In genomic region chr8:12844347-12844950, GRCm38 (mm10) we compare ENCODE assay signal across 24 mouse cellular contexts. TPM values are rescaled to one million over a fixed set of nuclear protein-coding genes. Genes with fewer than 3 reads are reported as not detected.
DNase-seq lines count a peak whose midpoint lies in the region; ATAC-seq and TF ChIP-seq lines count a peak whose summit lies in the region.
"Had no signal": no experiment of that assay in that cellular context is flagged by ENCODE, and none has a peak within 500 bp of the region (broad histone marks: within the 10 kb centered on the region; RNA-seq: fewer than 3 reads in every experiment).

No protein-coding gene starts in this region.

- 92% methylated on average over 16 of the region's 16 CpGs for WGBS in heart, postnatal 0 days
- 89% methylated on average over 16 of the region's 16 CpGs for WGBS in heart, embryonic 10.5 days
- WGBS in hindbrain, postnatal 0 days, result 86% methylated on average over 16 of the region's 16 CpGs

- no peaks in the 10 kb centered on the region for H3K27me3 ChIP-seq in heart, postnatal 0 days (ENCODE audit: control insufficient read depth, insufficient read depth, low read length)
- no peaks in the 10 kb centered on the region for H3K27me3 ChIP-seq in heart, embryonic 10.5 days (ENCODE audit: insufficient read depth, poor library complexity, severe bottlenecking)
- no peaks in the 10 kb centered on the region for H3K27me3 ChIP-seq in hindbrain, postnatal 0 days (ENCODE audit: insufficient read depth, low read length)
- H3K27me3 ChIP-seq: heart, embryonic 12.5 days; heart, embryonic 15.5 days; kidney, embryonic 15.5 days; Patski had no signal

- no peak for TF ChIP-seq EP300 in heart, postnatal 0 days (IDR thresholded peaks at IDR 0.05; ENCODE audit: low read depth)

- peaks cover 95% of the 10 kb centered on the region for H3K36me3 ChIP-seq in heart, postnatal 0 days (replicated peaks; ENCODE audit: control insufficient read depth, insufficient read depth, low read length)
- H3K36me3 ChIP-seq in heart, embryonic 10.5 days, result peaks cover 80% of the 10 kb centered on the region
- peaks cover 47% of the 10 kb centered on the region for H3K36me3 ChIP-seq in hindbrain, postnatal 0 days (ENCODE audit: insufficient read depth, low read length)
- H3K36me3 ChIP-seq: G1E had no signal

- DNase-seq in cerebellum, adult 18-20 months, result peak; percentile 39 to 49
- DNase-seq in heart, postnatal 0 days (ENCODE audit: low spot score), result no peak
- DNase-seq in heart, embryonic 10.5 days (ENCODE audit: low spot score), result no peak
- DNase-seq in cerebellum, postnatal 10 days, result peak; percentile 23 to 31
- DNase-seq in hindbrain, postnatal 0 days (ENCODE audit: low spot score), result no peak
- no peak for DNase-seq in gastrocnemius, postnatal 10 days
- DNase-seq: adrenal gland, postnatal 10 days; adrenal gland, postnatal 36 days; B cell, adult 2 months; gastrocnemius, postnatal 36 days; heart, postnatal 14 days; heart, postnatal 4 days; kidney, adult 8-10 months had no signal

- H3K4me3 ChIP-seq in heart, postnatal 0 days (ENCODE audit: low read depth, low read length), result no peak overlapping the region
- H3K4me3 ChIP-seq in heart, embryonic 10.5 days, result no peak overlapping the region
- no peak overlapping the region for H3K4me3 ChIP-seq in hindbrain, postnatal 0 days (ENCODE audit: low read length)
- H3K4me3 ChIP-seq: heart, adult 2 months; heart, embryonic 12.5 days; heart, embryonic 15.5 days; kidney, embryonic 15.5 days had no signal

- H3K9me3 ChIP-seq in heart, postnatal 0 days (replicated peaks; ENCODE audit: control insufficient read depth, low read length), result no peaks in the 10 kb centered on the region
- H3K9me3 ChIP-seq in heart, embryonic 10.5 days, result no peaks in the 10 kb centered on the region
- H3K9me3 ChIP-seq in hindbrain, postnatal 0 days (ENCODE audit: low read length), result no peaks in the 10 kb centered on the region
- H3K9me3 ChIP-seq: G1E; heart, embryonic 12.5 days; heart, embryonic 15.5 days; kidney, embryonic 15.5 days had no signal

- H3K27ac ChIP-seq in heart, postnatal 0 days (ENCODE audit: low read depth), result no peak overlapping the region
- no peak overlapping the region for H3K27ac ChIP-seq in heart, embryonic 10.5 days
- no peak overlapping the region for H3K27ac ChIP-seq in hindbrain, postnatal 0 days
- H3K27ac ChIP-seq: heart, adult 2 months; heart, embryonic 15.5 days; hindbrain, embryonic 14.5 days; kidney, embryonic 15.5 days had no signal

- no peak for TF ChIP-seq CTCF in heart, postnatal 0 days (IDR thresholded peaks at IDR 0.05; ENCODE audit: low read depth)
- no peak for TF ChIP-seq CTCF in hindbrain, postnatal 0 days (IDR thresholded peaks at IDR 0.05; ENCODE audit: low read depth)

- no peak for ATAC-seq in cerebellum, adult (ENCODE audit: insufficient number of reproducible peaks, low FRiP score, low TSS enrichment)
- ATAC-seq in heart, postnatal 0 days (ENCODE audit: insufficient read depth, low read depth), result 0 out of 2 replicates have a peak, but pooled peaks have one; percentile 21
- no peak for ATAC-seq in hindbrain, postnatal 0 days
- ATAC-seq: forebrain, embryonic 14.5 days; intestine, postnatal 0 days; Patski had no signal

- H3K4me1 ChIP-seq in heart, postnatal 0 days (ENCODE audit: control insufficient read depth, insufficient read depth), result 0 out of 2 replicates have a peak, but pooled peaks cover 3% of the 10 kb centered on the region
- 0 out of 2 replicates have a peak, but pooled peaks cover 3% of the 10 kb centered on the region for H3K4me1 ChIP-seq in heart, embryonic 10.5 days
- H3K4me1 ChIP-seq in hindbrain, postnatal 0 days (ENCODE audit: insufficient read depth, low read length), result no peaks in the 10 kb centered on the region
- H3K4me1 ChIP-seq: heart, embryonic 12.5 days; heart, embryonic 15.5 days; kidney, embryonic 15.5 days had no signal

- H3K4me2 ChIP-seq in heart, postnatal 0 days (ENCODE audit: low read depth, low read length), result no peak overlapping the region
- H3K4me2 ChIP-seq in hindbrain, postnatal 0 days (ENCODE audit: low read depth, low read length), result no peak overlapping the region
- H3K4me2 ChIP-seq: heart, embryonic 12.5 days; heart, embryonic 15.5 days; hindbrain, embryonic 14.5 days; kidney, embryonic 15.5 days had no signal

- no peak overlapping the region for H3K9ac ChIP-seq in heart, postnatal 0 days (replicated peaks; ENCODE audit: low read depth, low read length)
- H3K9ac ChIP-seq in hindbrain, postnatal 0 days (replicated peaks; ENCODE audit: low read length), result no peak overlapping the region
- H3K9ac ChIP-seq: heart, embryonic 12.5 days; heart, embryonic 15.5 days; hindbrain, embryonic 14.5 days; kidney, embryonic 15.5 days had no signal

RNA-seq across cellular contexts. Expression of gene Mcf2l, which starts 29.2 kb away (rescaled TPM):
- total RNA-seq in heart, postnatal 0 days (2014; rRNA removed; ENCODE audit: low replicate concordance), result 22.1 and 22.9 TPM in 2 replicates
- polyA plus RNA-seq in heart, postnatal 0 days (2015; fragmentation: Nextera tagmentation; extraction: Ambion mirVana), result 6.6 and 7.5 TPM in 2 replicates
- 8.3 and 9.1 TPM in 2 replicates for polyA plus RNA-seq in heart, embryonic 10.5 days (2016; fragmentation: Nextera tagmentation; extraction: Ambion mirVana)
- total RNA-seq in hindbrain, postnatal 0 days (2014; rRNA removed), result 298 and 316 TPM in 2 replicates
- polyA plus RNA-seq in hindbrain, postnatal 0 days (2015; fragmentation: Nextera tagmentation; extraction: Ambion mirVana), result 94.1 and 94.2 TPM in 2 replicates
- total RNA-seq in gastrocnemius, postnatal 10 days (2021), result 10 to 100 TPM; 28.4 to 30.9 TPM
- total RNA-seq: CH12.LX had no signal
- polyA plus RNA-seq: G1E had no signal

Comparison
In these comparisons a context has a peak if more than half of its experiments do, and no peak if none do; other contexts are left out.
1. DNase-seq: peak in cerebellum, adult 18-20 months (2 of 2) and cerebellum, postnatal 10 days (2 of 2); none in heart, postnatal 0 days (single experiment), heart, embryonic 10.5 days (single experiment), hindbrain, postnatal 0 days (single experiment) and gastrocnemius, postnatal 10 days (single experiment).